Mouse (Mus musculus) neural tube, embryonic 13.5 days (tissue): ENCODE data around the gene Il12a. TPM values are rescaled to one million over a fixed set of nuclear protein-coding genes. Genes with fewer than 3 reads are reported as not detected.
"Not testable (repeated sequence)": the region's sequence is repeated elsewhere in the genome, so short reads cannot be mapped to it uniquely, and the experiment has no call there.

Source experiments
- ATAC-seq: fragments of 200-750 bp; cut with Nextera tagmentation; 2 replicates; pipeline ENCODE4 v1.8.0; 2017; ENCODE audit warnings: low read depth, mild to moderate bottlenecking, moderate TSS enrichment, moderate library complexity
- H3K27ac ChIP-seq: fragments of 300-500 bp; sonication (generic); replicated peaks from 2 replicates; pipeline ENCODE4 v1.5.1; 2015; ENCODE audit warnings: moderate library complexity, mild to moderate bottlenecking, inconsistent platforms
- H3K27me3 ChIP-seq: fragments of 300-500 bp; sonication (generic); 2 replicates; pipeline ENCODE4 v1.6.1; 2015; ENCODE audit warnings: mild to moderate bottlenecking, inconsistent platforms
- H3K36me3 ChIP-seq: fragments of 300-500 bp; sonication (generic); 2 replicates; pipeline ENCODE4 v1.6.1; 2015; ENCODE audit warnings: mild to moderate bottlenecking, inconsistent platforms
- H3K4me1 ChIP-seq: fragments of 300-500 bp; sonication (generic); replicated peaks from 2 replicates; pipeline ENCODE4 v1.6.1; 2015; ENCODE audit warnings: inconsistent platforms
- H3K4me2 ChIP-seq: fragments of 300-500 bp; sonication (generic); 2 replicates; pipeline ENCODE4 v1.6.1; 2015; ENCODE audit warnings: inconsistent platforms, mild to moderate bottlenecking, moderate library complexity
- H3K4me3 ChIP-seq: fragments of 300-500 bp; sonication (generic); 2 replicates; pipeline ENCODE4 v1.5.1; 2015; ENCODE audit warnings: mild to moderate bottlenecking, inconsistent platforms
- H3K9ac ChIP-seq: fragments of 300-500 bp; sonication (generic); 2 replicates; pipeline ENCODE4 v1.6.1; 2015; ENCODE audit warnings: moderate library complexity, mild to moderate bottlenecking, inconsistent platforms
- H3K9me3 ChIP-seq: fragments of 300-500 bp; sonication (generic); 2 replicates; pipeline ENCODE4 v1.6.1; 2016; ENCODE audit warnings: inconsistent platforms
- WGBS: fragments of 180-500 bp; shearing (Covaris S2); methylation state at CpG from one replicate; pipeline ENCODE4 v1.1.7; 2015; 5-methylcytosine and 5-hydroxymethylcytosine counted together
- polyA plus RNA-seq: library from polyadenylated mRNA; unstranded; fragments of >200 nt; fragmentation: Nextera tagmentation; extraction: Ambion mirVana; gene quantifications from 2 replicates; pipeline ENCODE4 v1.2.1, GENCODE M21; 2015

Gene Il12a
- polyA plus RNA-seq, 1 experiment from 2014 or later: not detected

GRCm38 (mm10) chr3:68710436-68710835, 20.0 kb downstream of the Il12a start:
- Histone ChIP-seq H3K27me3 (no peaks in the 10 kb centered on the region; the same call in 1 of the 2 replicates), H3K27ac (no peak overlapping the region), H3K9ac (no peak overlapping the region), H3K36me3 (no peaks in the 10 kb centered on the region), H3K4me1 (no peaks in the 10 kb centered on the region), H3K9me3 (no peaks in the 10 kb centered on the region), H3K4me3 (no peak overlapping the region), H3K4me2 (no peak overlapping the region)
- ATAC-seq: no peak
- 85% methylated on average over 1 of the region's 1 CpGs for WGBS

DNA sequence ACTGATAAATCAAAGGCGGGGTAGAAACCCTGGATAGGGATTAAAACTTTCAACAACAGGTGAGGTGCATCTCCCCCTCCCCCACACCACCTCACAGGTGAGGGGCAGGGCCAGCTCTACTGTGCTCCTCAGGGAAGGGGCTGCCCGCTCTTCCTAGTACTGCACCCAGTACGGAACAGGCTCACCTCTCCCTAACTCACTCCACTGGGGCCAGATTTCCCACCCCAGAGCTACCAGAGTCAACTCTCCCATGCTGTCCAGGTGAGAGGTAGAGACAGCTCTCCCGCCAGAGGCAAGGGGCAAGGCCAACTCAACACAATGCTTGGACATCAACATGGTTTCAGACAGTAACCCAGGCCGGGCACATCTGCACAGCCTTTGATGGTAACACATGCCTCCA, 21.1 kb downstream of the Il12a start:
- Histone ChIP-seq H3K36me3 (no peaks in the 10 kb centered on the region), H3K27ac (no peak overlapping the region), H3K27me3 (no peaks in the 10 kb centered on the region; the same call in 1 of the 2 replicates), H3K9ac (no peak overlapping the region), H3K4me1 (no peaks in the 10 kb centered on the region), H3K4me3 (no peak overlapping the region), H3K9me3 (no peaks in the 10 kb centered on the region), H3K4me2 (no peak overlapping the region)
- 0 out of 2 replicates have a peak, but pooled peaks have one; percentile 36 for ATAC-seq
- WGBS: 83% methylated on average over 5 of the region's 5 CpGs

DNA sequence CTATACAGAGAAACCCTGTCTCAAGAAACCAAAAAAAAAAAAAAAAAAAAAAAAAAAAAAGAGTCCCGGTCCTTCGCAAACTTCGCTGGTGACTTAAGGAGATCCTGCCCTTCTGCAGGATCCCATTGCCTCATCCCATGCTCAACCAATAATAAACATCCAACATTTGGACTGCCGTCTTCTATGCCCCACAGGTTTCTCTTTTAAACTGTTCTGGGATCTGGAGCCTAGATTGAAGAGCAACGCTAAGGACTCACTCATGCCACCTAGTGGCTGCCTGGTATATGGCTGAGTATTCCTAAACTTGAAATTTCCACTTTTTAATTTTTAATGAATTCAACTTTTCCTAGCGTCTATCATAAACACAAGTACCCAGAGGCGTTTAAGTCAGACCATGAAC, 23.1 kb downstream of the Il12a start:
- Histone ChIP-seq H3K4me1 (no peaks in the 10 kb centered on the region), H3K9ac (no peak overlapping the region), H3K4me2 (no peak overlapping the region), H3K27me3 (no peaks in the 10 kb centered on the region), H3K9me3 (no peaks in the 10 kb centered on the region), H3K4me3 (no peak overlapping the region), H3K27ac (no peak overlapping the region), H3K36me3 (no peaks in the 10 kb centered on the region)
- 12% methylated on average over 7 of the region's 7 CpGs for WGBS
- no peak for ATAC-seq

DNA sequence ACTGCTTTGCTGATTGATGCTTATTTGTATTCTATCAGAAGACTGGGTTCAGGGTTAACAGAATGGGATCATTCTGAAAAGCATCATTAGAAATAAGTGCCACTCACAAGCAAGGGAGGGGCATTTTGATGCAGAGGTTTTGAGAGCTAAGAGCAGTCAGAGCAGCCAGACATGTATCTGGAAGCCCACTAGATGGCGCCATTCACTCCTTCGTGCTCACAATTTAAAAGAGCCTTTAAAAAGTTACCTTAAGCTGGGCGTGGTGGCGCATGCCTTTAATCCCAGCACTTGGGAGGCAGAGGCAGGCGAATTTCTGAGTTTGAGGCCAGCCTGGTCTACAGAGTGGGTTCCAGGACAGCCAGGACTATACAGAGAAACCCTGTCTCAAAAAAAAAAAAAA, 26.9 kb downstream of the Il12a start:
- not testable (repeated sequence) for H3K9me3 ChIP-seq, H3K4me3 ChIP-seq, H3K9ac ChIP-seq, H3K27me3 ChIP-seq, H3K36me3 ChIP-seq, H3K27ac ChIP-seq, H3K4me2 ChIP-seq, ATAC-seq, H3K4me1 ChIP-seq
- WGBS: 40% methylated on average over 5 of the region's 5 CpGs

DNA sequence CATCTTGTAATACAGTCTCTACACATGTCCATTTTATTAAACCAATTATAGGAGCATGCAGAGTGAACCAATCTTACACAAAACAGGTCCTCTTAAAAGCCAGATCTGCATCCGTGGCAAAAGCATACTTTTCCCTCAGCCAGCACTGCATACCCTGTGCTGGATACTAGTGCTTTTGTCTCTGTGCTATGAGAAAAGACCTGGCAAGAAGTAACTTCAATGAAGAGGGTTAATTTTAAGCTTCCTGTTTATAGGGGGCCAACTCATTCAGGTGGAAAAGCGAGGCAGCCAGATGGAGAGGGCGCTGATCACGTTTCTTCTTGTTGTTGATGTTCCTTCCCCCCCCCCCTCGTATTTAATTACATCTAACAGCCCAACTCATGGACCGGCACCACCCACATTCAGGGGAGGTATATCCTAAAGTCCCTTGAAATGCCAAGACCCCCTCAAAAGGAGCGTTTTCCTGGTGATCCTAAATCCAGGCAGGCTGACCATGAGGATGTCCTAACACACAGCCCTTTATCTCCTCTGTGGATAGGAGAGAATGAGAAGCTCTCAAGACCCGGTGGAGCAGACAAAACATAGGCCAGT, 28.9 kb downstream of the Il12a start:
- no peak overlapping the region for H3K4me2 ChIP-seq
- 68% methylated on average over 8 of the region's 8 CpGs for WGBS
- no peak for ATAC-seq
- no peak overlapping the region for H3K9ac ChIP-seq
- no peak overlapping the region for H3K4me3 ChIP-seq
- H3K9me3 ChIP-seq: no peaks in the 10 kb centered on the region
- no peaks in the 10 kb centered on the region for H3K36me3 ChIP-seq
- H3K4me1 ChIP-seq: no peaks in the 10 kb centered on the region
- H3K27me3 ChIP-seq: no peaks in the 10 kb centered on the region
- H3K27ac ChIP-seq: no peak overlapping the region

DNA sequence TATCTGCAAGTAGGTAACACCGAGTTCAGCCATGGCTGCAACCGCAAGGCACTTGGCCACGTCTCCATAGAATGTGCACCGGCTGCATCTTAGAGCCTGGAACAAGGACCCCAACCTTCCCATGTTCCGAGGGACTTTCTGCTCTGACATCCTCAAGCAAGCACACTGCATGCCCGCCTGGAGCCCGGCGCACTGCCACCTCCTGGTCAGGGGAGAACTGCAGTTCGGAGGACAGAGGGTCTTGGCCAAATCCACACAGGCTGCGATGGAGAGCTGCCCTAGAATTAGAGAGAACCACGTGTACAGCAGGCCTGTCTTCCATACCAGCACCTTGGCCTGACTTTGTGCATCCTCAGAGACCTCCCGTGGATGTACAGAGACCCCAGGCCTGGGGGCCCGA, 29.8 kb downstream of the Il12a start:
- ATAC-seq: no peak
- Histone ChIP-seq H3K27ac (no peak overlapping the region), H3K27me3 (no peaks in the 10 kb centered on the region), H3K36me3 (no peaks in the 10 kb centered on the region), H3K9me3 (no peaks in the 10 kb centered on the region), H3K4me3 (no peak overlapping the region), H3K4me1 (no peaks in the 10 kb centered on the region), H3K9ac (no peak overlapping the region), H3K4me2 (no peak overlapping the region)
- WGBS: 41% methylated on average over 13 of the region's 13 CpGs

DNA sequence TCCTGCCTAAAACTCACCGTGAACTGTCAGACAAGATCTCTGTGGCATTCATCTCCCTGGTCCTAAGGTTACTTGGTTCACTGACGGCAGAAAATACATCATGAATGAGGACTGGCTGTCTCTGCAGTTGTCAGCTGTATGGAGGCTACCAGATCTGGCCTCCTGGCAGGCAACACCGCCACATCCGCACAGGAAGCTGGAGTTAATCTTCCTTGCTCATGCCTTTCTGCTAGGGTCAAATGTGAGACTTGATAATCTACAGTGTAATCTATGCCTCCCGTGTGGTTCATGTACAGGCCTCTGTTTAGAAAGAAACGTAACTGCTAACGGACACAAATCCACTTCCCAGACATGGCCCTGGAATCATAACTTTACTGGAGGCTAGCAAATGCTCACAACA, 51.5 kb downstream of the Il12a start:
- H3K9ac ChIP-seq: no peak overlapping the region
- no peaks in the 10 kb centered on the region for H3K9me3 ChIP-seq
- no peak overlapping the region for H3K4me2 ChIP-seq
- no peak for ATAC-seq
- no peaks in the 10 kb centered on the region for H3K27me3 ChIP-seq
- no peak overlapping the region for H3K4me3 ChIP-seq
- WGBS: 80% methylated on average over 7 of the region's 7 CpGs
- no peaks in the 10 kb centered on the region for H3K36me3 ChIP-seq
- no peak overlapping the region for H3K27ac ChIP-seq
- H3K4me1 ChIP-seq: no peaks in the 10 kb centered on the region

GRCm38 (mm10) chr3:68742718-68743471, 52.5 kb downstream of the Il12a start:
- no peak for ATAC-seq
- H3K4me3 ChIP-seq: no peak overlapping the region
- no peaks in the 10 kb centered on the region for H3K27me3 ChIP-seq
- 89% methylated on average over 9 of the region's 9 CpGs for WGBS
- no peak overlapping the region for H3K9ac ChIP-seq
- H3K9me3 ChIP-seq: no peaks in the 10 kb centered on the region
- H3K36me3 ChIP-seq: no peaks in the 10 kb centered on the region
- no peak overlapping the region for H3K27ac ChIP-seq
- H3K4me2 ChIP-seq: no peak overlapping the region
- H3K4me1 ChIP-seq: no peaks in the 10 kb centered on the region

DNA sequence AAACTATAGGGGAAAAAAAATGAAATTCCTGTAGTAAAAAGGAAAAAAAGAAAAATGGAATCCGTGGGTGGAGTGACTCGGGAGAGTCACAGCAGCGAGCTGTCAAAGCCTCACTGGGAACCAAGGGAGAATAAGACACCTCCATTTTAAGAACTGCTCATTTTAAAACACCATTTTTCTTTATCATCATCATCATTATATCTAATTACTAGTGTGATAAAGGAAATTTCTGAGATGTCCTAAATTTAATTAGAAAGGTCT, 53.0 kb downstream of the Il12a start:
- H3K36me3 ChIP-seq: no peaks in the 10 kb centered on the region
- WGBS: 83% methylated on average over 3 of the region's 3 CpGs
- H3K4me2 ChIP-seq: no peak overlapping the region
- H3K4me3 ChIP-seq: no peak overlapping the region
- no peaks in the 10 kb centered on the region for H3K9me3 ChIP-seq
- no peak overlapping the region for H3K9ac ChIP-seq
- no peak overlapping the region for H3K27ac ChIP-seq
- no peak for ATAC-seq
- no peaks in the 10 kb centered on the region for H3K27me3 ChIP-seq
- H3K4me1 ChIP-seq: no peaks in the 10 kb centered on the region

- WGBS: 76% methylated on average over 1 of the region's 1 CpGs
- H3K36me3 ChIP-seq: no peaks in the 10 kb centered on the region
- no peaks in the 10 kb centered on the region for H3K9me3 ChIP-seq
- no peak overlapping the region for H3K27ac ChIP-seq
- no peaks in the 10 kb centered on the region for H3K27me3 ChIP-seq
- no peak for ATAC-seq
- H3K4me2 ChIP-seq: no peak overlapping the region
- H3K4me1 ChIP-seq: no peaks in the 10 kb centered on the region
- no peak overlapping the region for H3K9ac ChIP-seq
- H3K4me3 ChIP-seq: no peak overlapping the region
Measured at GRCm38 (mm10) chr3:68744162-68744561, 53.7 kb downstream of the Il12a start.

- Histone ChIP-seq H3K9me3 (no peaks in the 10 kb centered on the region), H3K9ac (no peak overlapping the region), H3K4me3 (no peak overlapping the region), H3K4me1 (no peaks in the 10 kb centered on the region), H3K27ac (no peak overlapping the region), H3K36me3 (no peaks in the 10 kb centered on the region), H3K27me3 (no peaks in the 10 kb centered on the region), H3K4me2 (no peak overlapping the region)
- 87% methylated on average over 5 of the region's 5 CpGs for WGBS
- ATAC-seq: no peak
Measured at GRCm38 (mm10) chr3:68745033-68745432, 54.6 kb downstream of the Il12a start.

- not testable (repeated sequence) for H3K4me3 ChIP-seq, H3K27ac ChIP-seq, H3K27me3 ChIP-seq, H3K36me3 ChIP-seq, H3K4me2 ChIP-seq, H3K9ac ChIP-seq, H3K4me1 ChIP-seq, ATAC-seq, H3K9me3 ChIP-seq
- 87% methylated on average over 4 of the region's 4 CpGs for WGBS
Measured at GRCm38 (mm10) chr3:68746282-68746681, 55.8 kb downstream of the Il12a start.
